10 mouse cellular contexts compared by ENCODE assay signal in the genomic region with DNA sequence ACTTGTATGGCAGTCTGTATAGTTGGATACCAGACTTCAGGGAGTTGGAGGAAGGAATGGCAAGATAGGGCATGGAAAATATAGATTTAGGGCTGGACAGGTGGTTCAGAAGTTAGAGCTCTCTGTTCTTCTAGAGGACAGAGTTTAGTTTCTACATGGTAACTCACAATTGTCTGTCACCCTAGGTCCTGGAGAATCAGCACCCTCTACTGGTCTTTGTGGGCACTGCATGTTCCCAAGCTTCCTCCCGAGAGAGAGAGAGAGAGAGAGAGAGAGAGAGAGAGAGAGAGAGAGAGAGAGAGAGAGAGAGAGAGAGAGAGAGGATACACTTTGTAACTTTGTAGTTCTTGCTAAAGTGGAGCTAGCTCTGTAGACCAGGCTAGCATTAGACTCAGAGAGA. TPM values are rescaled to one million over a fixed set of nuclear protein-coding genes. Genes with fewer than 3 reads are reported as not detected.
DNase-seq lines count a peak whose midpoint lies in the region; ATAC-seq and TF ChIP-seq lines count a peak whose summit lies in the region.
"Had no signal": no experiment of that assay in that cellular context is flagged by ENCODE, and none has a peak within 500 bp of the region (broad histone marks: within the 10 kb centered on the region; RNA-seq: fewer than 3 reads in every experiment).

No protein-coding gene starts in this region.

- H3K27ac ChIP-seq in lung, postnatal 0 days (ENCODE audit: low read length), result no peak overlapping the region

- H3K36me3 ChIP-seq in lung, postnatal 0 days (ENCODE audit: insufficient read depth, low read length), result no peaks in the 10 kb centered on the region

- H3K9ac ChIP-seq in lung, postnatal 0 days (replicated peaks; ENCODE audit: low read depth), result no peak overlapping the region

- WGBS in lung, postnatal 0 days, result 0% methylated on average over 1 of the region's 1 CpGs

- no peak for ATAC-seq in CD4-positive, CD25-positive, alpha-beta regulatory T cell, adult 4 months
- no peak for ATAC-seq in lung, postnatal 0 days

- peak; percentile 76 for TF ChIP-seq CTCF in lung, postnatal 0 days (IDR thresholded peaks at IDR 0.05)

- H3K27me3 ChIP-seq in lung, postnatal 0 days (replicated peaks; ENCODE audit: insufficient read depth, low read length), result no peaks in the 10 kb centered on the region

- H3K4me3 ChIP-seq in lung, postnatal 0 days (ENCODE audit: low read depth, low read length), result no peak overlapping the region

- no peaks in the 10 kb centered on the region for H3K9me3 ChIP-seq in lung, postnatal 0 days (ENCODE audit: low read length)

- peak; percentile 32 for DNase-seq in CD4-positive, CD25-positive, alpha-beta regulatory T cell, adult 2 months (ENCODE audit: low read depth, low spot score)
- DNase-seq in ovary, postnatal 10 days (ENCODE audit: low spot score), result peak; percentile 47
- DNase-seq in ovary, adult 18-20 months (ENCODE audit: low spot score), result no peak
- DNase-seq in forelimb bud, embryonic 11.5 days (ENCODE audit: low read depth, low spot score), result peak; percentile 83
- peak; percentile 29 to 77 for DNase-seq in layer of hippocampus, adult 18-20 months (ENCODE audit: low spot score in 2 of 2)
- peak; percentile 66 for DNase-seq in lung, postnatal 0 days (ENCODE audit: low spot score)
- DNase-seq in thymus, postnatal 0 days (ENCODE audit: low spot score), result peak; percentile 24

- no peak overlapping the region for H3K4me2 ChIP-seq in lung, postnatal 0 days (replicated peaks; ENCODE audit: low read depth, low read length)

- H3K4me1 ChIP-seq in lung, postnatal 0 days (ENCODE audit: insufficient read depth, low read depth, low read length), result no peaks in the 10 kb centered on the region

- no peak for TF ChIP-seq EP300 in lung, postnatal 0 days (IDR thresholded peaks at IDR 0.05)

RNA-seq across cellular contexts. Expression of a gene that starts 5.1 kb away (rescaled TPM):
- not detected for polyA plus RNA-seq in CD4-positive, CD25-positive, alpha-beta regulatory T cell, adult 4 months (2017; shearing (Covaris generic))
- not detected for total RNA-seq in layer of hippocampus, adult 18-20 months (2021)
- polyA plus RNA-seq in lung, postnatal 0 days (2015; fragmentation: Nextera tagmentation; extraction: Ambion mirVana), result not detected in 2 replicates
- polyA plus RNA-seq in thymus, postnatal 0 days (2015; fragmentation: Nextera tagmentation; extraction: Ambion mirVana), result not detected in 2 replicates
- polyA plus RNA-seq: heart, embryonic 14.5 days; small intestine, adult 2 months had no signal
